ENCODE assay signal across 14 mouse cellular contexts in genomic region chr1:37624185-37624584, GRCm38 (mm10).
DNase-seq lines count a peak whose midpoint lies in the region; ATAC-seq lines count a peak whose summit lies in the region.
"Had no signal": no experiment of that assay in that cellular context is flagged by ENCODE, and none has a peak within 500 bp of the region (broad histone marks: within the 10 kb centered on the region; RNA-seq: fewer than 3 reads in every experiment).

No protein-coding gene starts in this region.

- no peak overlapping the region for H3K4me2 ChIP-seq in kidney, embryonic 15.5 days
- H3K4me2 ChIP-seq in stomach, embryonic 16.5 days (ENCODE audit: low read depth, low read length), result no peak overlapping the region
- H3K4me2 ChIP-seq: heart, embryonic 15.5 days; intestine, embryonic 15.5 days; limb, embryonic 13.5 days had no signal

- no peaks in the 10 kb centered on the region for H3K36me3 ChIP-seq in kidney, embryonic 15.5 days
- no peaks in the 10 kb centered on the region for H3K36me3 ChIP-seq in stomach, embryonic 16.5 days (ENCODE audit: control insufficient read depth, insufficient read depth, low read length)
- no peaks in the 10 kb centered on the region for H3K36me3 ChIP-seq in forebrain, embryonic 10.5 days (replicated peaks)
- H3K36me3 ChIP-seq: heart, embryonic 15.5 days; intestine, embryonic 15.5 days; limb, embryonic 13.5 days had no signal

- peak; percentile 16; the same call in 1 of the 2 replicates for ATAC-seq in kidney, embryonic 15.5 days (replicated peaks; ENCODE audit: low FRiP score)
- ATAC-seq in stomach, embryonic 16.5 days (ENCODE audit: insufficient read depth, low FRiP score), result peak; percentile 47
- ATAC-seq: intestine, embryonic 15.5 days had no signal

- DNase-seq in kidney, postnatal 10 days, result no peak
- DNase-seq in CD8-positive naive resting alpha-beta T cell, adult 2 months (ENCODE audit: low read depth in 2 of 2, low spot score in 2 of 2), result peak; percentile 39 to 44
- DNase-seq in induced T-regulatory cell, adult 2 months (ENCODE audit: low read depth), result peak; percentile 57
- no peak for DNase-seq in urinary bladder, adult 18-20 months (ENCODE audit: low spot score in 2 of 2)
- DNase-seq in cerebellum, adult 18-20 months, result no peak
- DNase-seq in forebrain, embryonic 10.5 days (ENCODE audit: extremely low spot score, low spot score), result no peak
- DNase-seq: gastrocnemius, postnatal 14 days; layer of hippocampus, adult 9-11 months; lung, postnatal 36 days had no signal

- no peak overlapping the region for H3K9ac ChIP-seq in kidney, embryonic 15.5 days
- no peak overlapping the region for H3K9ac ChIP-seq in stomach, embryonic 16.5 days (ENCODE audit: low read length)
- H3K9ac ChIP-seq: heart, embryonic 15.5 days; intestine, embryonic 15.5 days; limb, embryonic 13.5 days had no signal

- H3K27ac ChIP-seq in kidney, embryonic 15.5 days, result no peak overlapping the region
- no peak overlapping the region for H3K27ac ChIP-seq in stomach, embryonic 16.5 days (ENCODE audit: low read length)
- H3K27ac ChIP-seq in forebrain, embryonic 10.5 days, result no peak overlapping the region
- H3K27ac ChIP-seq: heart, embryonic 15.5 days; intestine, embryonic 15.5 days; limb, embryonic 13.5 days had no signal

- peaks cover 12% of the 10 kb centered on the region; the same call in 1 of the 2 replicates for H3K4me1 ChIP-seq in kidney, embryonic 15.5 days
- H3K4me1 ChIP-seq in stomach, embryonic 16.5 days (ENCODE audit: control insufficient read depth, insufficient read depth, low read length), result 0 out of 2 replicates have a peak, but pooled peaks cover 7% of the 10 kb centered on the region
- no peaks in the 10 kb centered on the region for H3K4me1 ChIP-seq in forebrain, embryonic 10.5 days
- H3K4me1 ChIP-seq: heart, embryonic 15.5 days had no signal

- WGBS in kidney, embryonic 15.5 days, result 91% methylated on average over 17 of the region's 17 CpGs
- 89% methylated on average over 17 of the region's 17 CpGs for WGBS in stomach, embryonic 16.5 days
- WGBS in forebrain, embryonic 10.5 days, result 87% methylated on average over 17 of the region's 17 CpGs

- H3K9me3 ChIP-seq in kidney, embryonic 15.5 days (replicated peaks), result no peaks in the 10 kb centered on the region
- no peaks in the 10 kb centered on the region for H3K9me3 ChIP-seq in stomach, embryonic 16.5 days (replicated peaks; ENCODE audit: control insufficient read depth, low read length)
- no peaks in the 10 kb centered on the region for H3K9me3 ChIP-seq in forebrain, embryonic 10.5 days
- H3K9me3 ChIP-seq: heart, embryonic 15.5 days; intestine, embryonic 15.5 days; limb, embryonic 13.5 days had no signal

- no peak overlapping the region for H3K4me3 ChIP-seq in kidney, embryonic 15.5 days (replicated peaks)
- no peak overlapping the region for H3K4me3 ChIP-seq in stomach, embryonic 16.5 days (replicated peaks; ENCODE audit: low read length)
- H3K4me3 ChIP-seq in forebrain, embryonic 10.5 days, result no peak overlapping the region
- H3K4me3 ChIP-seq: heart, embryonic 15.5 days; intestine, embryonic 15.5 days; limb, embryonic 13.5 days had no signal

- H3K27me3 ChIP-seq in kidney, embryonic 15.5 days, result no peaks in the 10 kb centered on the region
- no peaks in the 10 kb centered on the region for H3K27me3 ChIP-seq in stomach, embryonic 16.5 days (ENCODE audit: control insufficient read depth, insufficient read depth, low read length)
- H3K27me3 ChIP-seq in forebrain, embryonic 10.5 days (ENCODE audit: poor library complexity, severe bottlenecking), result no peaks in the 10 kb centered on the region
- H3K27me3 ChIP-seq: heart, embryonic 15.5 days; intestine, embryonic 15.5 days; limb, embryonic 13.5 days had no signal

Comparison
In these comparisons a context has a peak if more than half of its experiments do, and no peak if none do; other contexts are left out.
1. DNase-seq: peak in CD8-positive naive resting alpha-beta T cell, adult 2 months (2 of 2) and induced T-regulatory cell, adult 2 months (single experiment); none in kidney, postnatal 10 days (single experiment), urinary bladder, adult 18-20 months (0 of 2), cerebellum, adult 18-20 months (0 of 2) and forebrain, embryonic 10.5 days (single experiment).